Mouse (Mus musculus): ENCODE data around the gene D6Wsu163e. TPM values are rescaled to one million over a fixed set of nuclear protein-coding genes. Genes with fewer than 3 reads are reported as not detected.
A peak's percentile ranks its signal among the peaks of the same experiment; 100 is the strongest.

D6Wsu163e gene
- polyA plus RNA-seq, 1 experiment from 2014 or later = 31.8 TPM

GRCm38 (mm10) chr6:126938853-126939486 lies 792 bp upstream of the D6Wsu163e start:
- no peak; the same call in 1 of the 2 replicates for ATAC-seq
- H3K27me3 ChIP-seq (ENCODE audit: control insufficient read depth, insufficient read depth, low read depth, low read length) = no peaks in the 10 kb centered on the region
- H3K9ac ChIP-seq (ENCODE audit: low read depth, low read length) = peak overlapping the region; percentile 54
- no peaks in the 10 kb centered on the region for H3K9me3 ChIP-seq (replicated peaks; ENCODE audit: control insufficient read depth, low read length, poor library complexity, severe bottlenecking)
- H3K4me2 ChIP-seq (ENCODE audit: low read length) = peak overlapping the region; percentile 92
- peaks cover 17% of the 10 kb centered on the region for H3K4me1 ChIP-seq (ENCODE audit: control insufficient read depth, insufficient read depth, low read length)
- under 1% methylated on average over 30 of the region's 31 CpGs for WGBS
- H3K4me3 ChIP-seq (ENCODE audit: low read depth, low read length) = peak overlapping the region; percentile 52
- H3K36me3 ChIP-seq (ENCODE audit: control insufficient read depth, insufficient read depth, low read length) = peaks cover 3% of the 10 kb centered on the region; the same call in 1 of the 2 replicates
- H3K27ac ChIP-seq (ENCODE audit: low read length) = no peak overlapping the region

- 1% methylated on average over 5 of the region's 5 CpGs for WGBS
Measured at GRCm38 (mm10) chr6:126940451-126940850, 689 bp downstream of the D6Wsu163e start.

GRCm38 (mm10) chr6:126948336-126948735 lies 8.6 kb downstream of the D6Wsu163e start:
- Histone ChIP-seq H3K27me3 (ENCODE audit: control insufficient read depth, insufficient read depth, low read depth, low read length) (no peaks in the 10 kb centered on the region), H3K4me1 (ENCODE audit: control insufficient read depth, insufficient read depth, low read length) (no peaks in the 10 kb centered on the region), H3K27ac (ENCODE audit: low read length) (no peak overlapping the region), H3K9ac (ENCODE audit: low read depth, low read length) (no peak overlapping the region), H3K9me3 (replicated peaks; ENCODE audit: control insufficient read depth, low read length, poor library complexity, severe bottlenecking) (no peaks in the 10 kb centered on the region), H3K4me3 (ENCODE audit: low read depth, low read length) (no peak overlapping the region), H3K4me2 (ENCODE audit: low read length) (no peak overlapping the region), H3K36me3 (ENCODE audit: control insufficient read depth, insufficient read depth, low read length) (peaks cover 11% of the 10 kb centered on the region)
- ATAC-seq = no peak
- 90% methylated on average over 4 of the region's 4 CpGs for WGBS

More at GRCm38 (mm10) chr6:126940451-126940850, 689 bp downstream of the D6Wsu163e start:
- H3K4me1 ChIP-seq (ENCODE audit: control insufficient read depth, insufficient read depth, low read length) = peaks cover 17% of the 10 kb centered on the region
- no peak overlapping the region for H3K27ac ChIP-seq (ENCODE audit: low read length)
- peak overlapping the region; percentile 52 for H3K4me3 ChIP-seq (ENCODE audit: low read depth, low read length)
- H3K36me3 ChIP-seq (ENCODE audit: control insufficient read depth, insufficient read depth, low read length) = peaks cover 3% of the 10 kb centered on the region; the same call in 1 of the 2 replicates
- H3K27me3 ChIP-seq (ENCODE audit: control insufficient read depth, insufficient read depth, low read depth, low read length) = no peaks in the 10 kb centered on the region
- H3K4me2 ChIP-seq (ENCODE audit: low read length) = peak overlapping the region; percentile 57
- no peaks in the 10 kb centered on the region for H3K9me3 ChIP-seq (replicated peaks; ENCODE audit: control insufficient read depth, low read length, poor library complexity, severe bottlenecking)
- ATAC-seq = no peak
- peak overlapping the region; percentile 58; the same call in 1 of the 2 replicates for H3K9ac ChIP-seq (ENCODE audit: low read depth, low read length)

GRCm38 (mm10) chr6:126955734-126956133 lies 16.0 kb downstream of the D6Wsu163e start:
- Histone ChIP-seq H3K4me2 (ENCODE audit: low read length) (no peak overlapping the region), H3K27ac (ENCODE audit: low read length) (no peak overlapping the region), H3K4me3 (ENCODE audit: low read depth, low read length) (no peak overlapping the region), H3K36me3 (ENCODE audit: control insufficient read depth, insufficient read depth, low read length) (peaks cover 5% of the 10 kb centered on the region), H3K9ac (ENCODE audit: low read depth, low read length) (no peak overlapping the region), H3K9me3 (replicated peaks; ENCODE audit: control insufficient read depth, low read length, poor library complexity, severe bottlenecking) (no peaks in the 10 kb centered on the region), H3K27me3 (ENCODE audit: control insufficient read depth, insufficient read depth, low read depth, low read length) (no peaks in the 10 kb centered on the region), H3K4me1 (ENCODE audit: control insufficient read depth, insufficient read depth, low read length) (no peaks in the 10 kb centered on the region)
- 8% methylated on average over 10 of the region's 10 CpGs for WGBS
- ATAC-seq = no peak

GRCm38 (mm10) chr6:126961371-126962018 lies 21.7 kb downstream of the D6Wsu163e start:
- H3K4me3 ChIP-seq (ENCODE audit: low read depth, low read length) = no peak overlapping the region
- H3K9me3 ChIP-seq (replicated peaks; ENCODE audit: control insufficient read depth, low read length, poor library complexity, severe bottlenecking) = no peaks in the 10 kb centered on the region
- WGBS = 89% methylated on average over 8 of the region's 8 CpGs
- no peak for ATAC-seq
- H3K9ac ChIP-seq (ENCODE audit: low read depth, low read length) = no peak overlapping the region
- no peaks in the 10 kb centered on the region for H3K4me1 ChIP-seq (ENCODE audit: control insufficient read depth, insufficient read depth, low read length)
- H3K27me3 ChIP-seq (ENCODE audit: control insufficient read depth, insufficient read depth, low read depth, low read length) = no peaks in the 10 kb centered on the region
- no peak overlapping the region for H3K4me2 ChIP-seq (ENCODE audit: low read length)
- peaks cover 25% of the 10 kb centered on the region for H3K36me3 ChIP-seq (ENCODE audit: control insufficient read depth, insufficient read depth, low read length)
- no peak overlapping the region for H3K27ac ChIP-seq (ENCODE audit: low read length)

GRCm38 (mm10) chr6:126962709-126963108 lies 22.9 kb downstream of the D6Wsu163e start:
- H3K9ac ChIP-seq (ENCODE audit: low read depth, low read length) = no peak overlapping the region
- H3K4me2 ChIP-seq (ENCODE audit: low read length) = no peak overlapping the region
- WGBS = 88% methylated on average over 5 of the region's 5 CpGs
- ATAC-seq = no peak
- no peaks in the 10 kb centered on the region for H3K27me3 ChIP-seq (ENCODE audit: control insufficient read depth, insufficient read depth, low read depth, low read length)
- peaks cover 28% of the 10 kb centered on the region for H3K36me3 ChIP-seq (ENCODE audit: control insufficient read depth, insufficient read depth, low read length)
- H3K4me3 ChIP-seq (ENCODE audit: low read depth, low read length) = no peak overlapping the region
- no peaks in the 10 kb centered on the region for H3K9me3 ChIP-seq (replicated peaks; ENCODE audit: control insufficient read depth, low read length, poor library complexity, severe bottlenecking)
- no peaks in the 10 kb centered on the region for H3K4me1 ChIP-seq (ENCODE audit: control insufficient read depth, insufficient read depth, low read length)
- H3K27ac ChIP-seq (ENCODE audit: low read length) = no peak overlapping the region

- Histone ChIP-seq H3K9ac (ENCODE audit: low read depth, low read length) (no peak overlapping the region), H3K4me2 (ENCODE audit: low read length) (no peak overlapping the region), H3K36me3 (ENCODE audit: control insufficient read depth, insufficient read depth, low read length) (peaks cover 34% of the 10 kb centered on the region), H3K4me1 (ENCODE audit: control insufficient read depth, insufficient read depth, low read length) (no peaks in the 10 kb centered on the region), H3K9me3 (replicated peaks; ENCODE audit: control insufficient read depth, low read length, poor library complexity, severe bottlenecking) (no peaks in the 10 kb centered on the region), H3K27ac (ENCODE audit: low read length) (no peak overlapping the region), H3K27me3 (ENCODE audit: control insufficient read depth, insufficient read depth, low read depth, low read length) (no peaks in the 10 kb centered on the region), H3K4me3 (ENCODE audit: low read depth, low read length) (no peak overlapping the region)
- no peak for ATAC-seq
- WGBS = 94% methylated on average over 9 of the region's 9 CpGs
Measured at GRCm38 (mm10) chr6:126963426-126963825, 23.7 kb downstream of the D6Wsu163e start.

GRCm38 (mm10) chr6:126966241-126967026 lies 26.7 kb downstream of the D6Wsu163e start:
- peaks cover 33% of the 10 kb centered on the region for H3K36me3 ChIP-seq (ENCODE audit: control insufficient read depth, insufficient read depth, low read length)
- H3K4me1 ChIP-seq (ENCODE audit: control insufficient read depth, insufficient read depth, low read length) = no peaks in the 10 kb centered on the region
- H3K27ac ChIP-seq (ENCODE audit: low read length) = no peak overlapping the region
- H3K9ac ChIP-seq (ENCODE audit: low read depth, low read length) = no peak overlapping the region
- no peaks in the 10 kb centered on the region for H3K27me3 ChIP-seq (ENCODE audit: control insufficient read depth, insufficient read depth, low read depth, low read length)
- ATAC-seq = no peak
- no peaks in the 10 kb centered on the region for H3K9me3 ChIP-seq (replicated peaks; ENCODE audit: control insufficient read depth, low read length, poor library complexity, severe bottlenecking)
- no peak overlapping the region for H3K4me2 ChIP-seq (ENCODE audit: low read length)
- no peak overlapping the region for H3K4me3 ChIP-seq (ENCODE audit: low read depth, low read length)
- 91% methylated on average over 14 of the region's 14 CpGs for WGBS
